Mouse (Mus musculus) heart, embryonic 10.5 days (tissue): Measurements from ENCODE around the gene Nav1. TPM values are rescaled to one million over a fixed set of nuclear protein-coding genes. Genes with fewer than 3 reads are reported as not detected.

Source experiments
- DNase-seq: peaks from one replicate; pipeline ENCODE4 v3.0.0-alpha.2; 2017; ENCODE audit warnings: low spot score
- H3K27ac ChIP-seq: fragments of 300-500 bp; sonication (generic); 2 replicates; pipeline ENCODE4 v1.5.1; 2016; ENCODE audit warnings: mild to moderate bottlenecking
- H3K27me3 ChIP-seq: fragments of 300-500 bp; sonication (generic); 2 replicates; pipeline ENCODE4 v1.6.1; 2016; ENCODE audit warnings: mild to moderate bottlenecking; ENCODE audit not compliant: poor library complexity, insufficient read depth, severe bottlenecking
- H3K36me3 ChIP-seq: fragments of 300-500 bp; sonication (generic); 2 replicates; pipeline ENCODE4 v1.6.1; 2016; ENCODE audit warnings: mild to moderate bottlenecking, moderate library complexity
- H3K4me1 ChIP-seq: fragments of 300-500 bp; sonication (generic); 2 replicates; pipeline ENCODE4 v1.6.1; 2016; ENCODE audit warnings: mild to moderate bottlenecking
- H3K4me3 ChIP-seq: fragments of 300-500 bp; sonication (generic); 2 replicates; pipeline ENCODE4 v1.5.1; 2016; ENCODE audit warnings: mild to moderate bottlenecking, moderate library complexity
- H3K9me3 ChIP-seq: fragments of 300-500 bp; sonication (generic); 2 replicates; pipeline ENCODE4 v1.6.1; 2016; ENCODE audit warnings: mild to moderate bottlenecking, moderate library complexity
- WGBS: fragments of 180-500 bp; shearing (Covaris S2); methylation state at CpG from one replicate; pipeline ENCODE4 v1.1.7; 2016; 5-methylcytosine and 5-hydroxymethylcytosine counted together
- polyA plus RNA-seq: library from polyadenylated mRNA; unstranded; fragments of >200 nt; fragmentation: Nextera tagmentation; extraction: Ambion mirVana; gene quantifications from 2 replicates; pipeline ENCODE4 v1.2.1, GENCODE M21; 2016

Nav1 gene
- polyA plus RNA-seq, 1 experiment from 2014 or later, result 26.5 TPM

- DNase-seq, result no peak
- H3K36me3 ChIP-seq, result peaks cover 15% of the 10 kb centered on the region
- H3K4me3 ChIP-seq, result no peak overlapping the region
- no peak overlapping the region for H3K27ac ChIP-seq
- 81% methylated on average over 12 of the region's 12 CpGs for WGBS
- no peaks in the 10 kb centered on the region for H3K27me3 ChIP-seq
- no peaks in the 10 kb centered on the region for H3K9me3 ChIP-seq
- H3K4me1 ChIP-seq, result peaks cover 20% of the 10 kb centered on the region
Observed at GRCm38 (mm10) chr1:135606355-135607015, 610 bp downstream of the Nav1 start.

- WGBS, result 71% methylated on average over 5 of the region's 5 CpGs
- H3K36me3 ChIP-seq, result peaks cover 17% of the 10 kb centered on the region
- H3K4me1 ChIP-seq, result peaks cover 20% of the 10 kb centered on the region
- no peaks in the 10 kb centered on the region for H3K27me3 ChIP-seq
- no peak for DNase-seq
- H3K9me3 ChIP-seq, result no peaks in the 10 kb centered on the region
- H3K4me3 ChIP-seq, result no peak overlapping the region
- H3K27ac ChIP-seq, result no peak overlapping the region
Observed at GRCm38 (mm10) chr1:135605530-135605929, 1.6 kb downstream of the Nav1 start.

GRCm38 (mm10) chr1:135604361-135605052 lies 2.6 kb downstream of the Nav1 start:
- no peaks in the 10 kb centered on the region for H3K9me3 ChIP-seq
- H3K27me3 ChIP-seq, result no peaks in the 10 kb centered on the region
- WGBS, result 75% methylated on average over 7 of the region's 7 CpGs
- DNase-seq, result no peak
- H3K4me3 ChIP-seq, result no peak overlapping the region
- H3K36me3 ChIP-seq, result peaks cover 17% of the 10 kb centered on the region
- H3K4me1 ChIP-seq, result peaks cover 20% of the 10 kb centered on the region
- no peak overlapping the region for H3K27ac ChIP-seq

GRCm38 (mm10) chr1:135603121-135603870 lies 3.8 kb downstream of the Nav1 start:
- Histone ChIP-seq H3K4me1 (peaks cover 20% of the 10 kb centered on the region), H3K36me3 (peaks cover 23% of the 10 kb centered on the region), H3K9me3 (no peaks in the 10 kb centered on the region), H3K27ac (0 out of 2 replicates have a peak overlapping the region, but pooled peaks have one; percentile 38), H3K4me3 (no peak overlapping the region), H3K27me3 (no peaks in the 10 kb centered on the region)
- no peak for DNase-seq
- 50% methylated on average over 11 of the region's 11 CpGs for WGBS

GRCm38 (mm10) chr1:135600023-135601005 lies 6.8 kb downstream of the Nav1 start:
- H3K27me3 ChIP-seq, result no peaks in the 10 kb centered on the region
- H3K9me3 ChIP-seq, result no peaks in the 10 kb centered on the region
- no peak for DNase-seq
- peaks cover 25% of the 10 kb centered on the region for H3K4me1 ChIP-seq
- H3K4me3 ChIP-seq, result no peak overlapping the region
- peaks cover 15% of the 10 kb centered on the region for H3K36me3 ChIP-seq
- 66% methylated on average over 15 of the region's 15 CpGs for WGBS
- H3K27ac ChIP-seq, result no peak overlapping the region

- H3K9me3 ChIP-seq, result no peaks in the 10 kb centered on the region
- H3K27ac ChIP-seq, result no peak overlapping the region
- H3K36me3 ChIP-seq, result peaks cover 12% of the 10 kb centered on the region
- H3K4me3 ChIP-seq, result no peak overlapping the region
- WGBS, result 83% methylated on average over 8 of the region's 8 CpGs
- H3K4me1 ChIP-seq, result peaks cover 22% of the 10 kb centered on the region
- no peak for DNase-seq
- no peaks in the 10 kb centered on the region for H3K27me3 ChIP-seq
Observed at GRCm38 (mm10) chr1:135598251-135598879, 8.7 kb downstream of the Nav1 start.

- no peaks in the 10 kb centered on the region for H3K27me3 ChIP-seq
- H3K27ac ChIP-seq, result no peak overlapping the region
- H3K36me3 ChIP-seq, result 0 out of 2 replicates have a peak, but pooled peaks cover 5% of the 10 kb centered on the region
- H3K4me3 ChIP-seq, result no peak overlapping the region
- WGBS, result 43% methylated on average over 9 of the region's 9 CpGs
- DNase-seq, result no peak
- H3K9me3 ChIP-seq, result no peaks in the 10 kb centered on the region
- H3K4me1 ChIP-seq, result peaks cover 16% of the 10 kb centered on the region
Observed at GRCm38 (mm10) chr1:135594279-135594903, 12.7 kb downstream of the Nav1 start.

- H3K36me3 ChIP-seq, result 0 out of 2 replicates have a peak, but pooled peaks cover 1% of the 10 kb centered on the region
- DNase-seq, result no peak
- WGBS, result 85% methylated on average over 6 of the region's 6 CpGs
Observed at GRCm38 (mm10) chr1:135593560-135594278, 13.4 kb downstream of the Nav1 start.

GRCm38 (mm10) chr1:135590776-135591175 lies 16.3 kb downstream of the Nav1 start:
- 81% methylated on average over 9 of the region's 9 CpGs for WGBS

More at GRCm38 (mm10) chr1:135593560-135594278, 13.4 kb downstream of the Nav1 start:
- H3K4me3 ChIP-seq, result no peak overlapping the region
- H3K4me1 ChIP-seq, result peaks cover 21% of the 10 kb centered on the region
- no peaks in the 10 kb centered on the region for H3K27me3 ChIP-seq
- H3K27ac ChIP-seq, result no peak overlapping the region
- no peaks in the 10 kb centered on the region for H3K9me3 ChIP-seq

GRCm38 (mm10) chr1:135588973-135589372 lies 18.1 kb downstream of the Nav1 start:
- H3K9me3 ChIP-seq, result no peaks in the 10 kb centered on the region
- no peaks in the 10 kb centered on the region for H3K27me3 ChIP-seq
- no peak overlapping the region for H3K4me3 ChIP-seq
- DNase-seq, result no peak
- no peaks in the 10 kb centered on the region for H3K36me3 ChIP-seq
- peaks cover 53% of the 10 kb centered on the region for H3K4me1 ChIP-seq
- WGBS, result 65% methylated on average over 3 of the region's 3 CpGs
- peak overlapping the region; percentile 44 for H3K27ac ChIP-seq

More at GRCm38 (mm10) chr1:135590776-135591175, 16.3 kb downstream of the Nav1 start:
- H3K36me3 ChIP-seq, result no peaks in the 10 kb centered on the region
- no peaks in the 10 kb centered on the region for H3K9me3 ChIP-seq
- peaks cover 38% of the 10 kb centered on the region for H3K4me1 ChIP-seq
- H3K27me3 ChIP-seq, result no peaks in the 10 kb centered on the region
- H3K4me3 ChIP-seq, result no peak overlapping the region
- H3K27ac ChIP-seq, result no peak overlapping the region
- DNase-seq, result no peak

GRCm38 (mm10) chr1:135586903-135587302 lies 20.2 kb downstream of the Nav1 start:
- H3K27me3 ChIP-seq, result peaks cover 5% of the 10 kb centered on the region; the same call in 1 of the 2 replicates
- H3K36me3 ChIP-seq, result 0 out of 2 replicates have a peak, but pooled peaks cover 2% of the 10 kb centered on the region
- H3K4me1 ChIP-seq, result peaks cover 74% of the 10 kb centered on the region
- H3K9me3 ChIP-seq, result no peaks in the 10 kb centered on the region
- DNase-seq, result no peak
- no peak overlapping the region for H3K4me3 ChIP-seq
- H3K27ac ChIP-seq, result peak overlapping the region; percentile 84
